Mouse (Mus musculus): Measurements from ENCODE around the gene Cped1.
A peak's percentile ranks its signal among the peaks of the same experiment; 100 is the strongest.

Cped1 gene

DNA sequence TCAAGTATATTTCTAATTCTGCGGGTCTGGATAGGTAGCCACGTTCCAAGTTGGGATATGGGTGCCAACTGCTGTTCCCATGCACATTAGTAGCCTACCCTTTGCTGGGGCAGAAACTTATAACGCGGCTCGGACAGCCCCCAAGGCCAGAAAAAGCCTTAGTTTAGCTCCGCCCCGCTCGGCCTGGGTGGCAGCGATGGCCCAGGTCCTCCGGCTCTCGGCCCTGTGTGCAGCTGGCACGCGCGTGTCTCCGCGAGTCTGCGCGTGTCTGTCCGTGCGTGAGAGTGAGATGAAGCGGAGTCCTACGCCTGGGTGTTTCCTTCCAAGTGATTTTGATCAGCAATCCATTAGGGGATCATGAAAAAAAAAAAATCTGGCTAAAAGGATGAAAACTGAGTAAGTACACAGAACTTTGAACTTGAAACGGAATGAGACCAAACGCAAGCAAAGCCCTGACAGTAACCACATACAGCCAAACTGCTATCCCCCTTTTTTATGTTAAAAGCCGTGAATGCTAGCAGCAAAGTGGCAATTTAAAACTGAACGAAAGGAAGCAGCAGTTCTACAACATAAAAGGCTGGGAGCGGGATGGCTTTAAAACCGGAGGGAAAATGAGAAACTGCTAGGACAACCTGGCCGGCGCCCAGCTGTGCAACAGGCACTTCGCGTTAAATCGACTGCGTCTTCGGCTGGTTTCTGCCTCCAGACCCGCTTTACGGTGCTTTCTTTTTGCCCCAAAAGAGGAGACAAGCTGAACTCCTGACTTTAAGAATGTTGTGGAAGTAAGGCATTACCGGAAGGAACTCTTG lies at the start of gene Cped1:
Gene Cped1, plus strand, starts transcription at position 185 of the 809 bp plus-strand sequence.
- ATAC-seq (ENCODE audit: insufficient number of reproducible peaks, low FRiP score, low TSS enrichment) = no peak

DNA sequence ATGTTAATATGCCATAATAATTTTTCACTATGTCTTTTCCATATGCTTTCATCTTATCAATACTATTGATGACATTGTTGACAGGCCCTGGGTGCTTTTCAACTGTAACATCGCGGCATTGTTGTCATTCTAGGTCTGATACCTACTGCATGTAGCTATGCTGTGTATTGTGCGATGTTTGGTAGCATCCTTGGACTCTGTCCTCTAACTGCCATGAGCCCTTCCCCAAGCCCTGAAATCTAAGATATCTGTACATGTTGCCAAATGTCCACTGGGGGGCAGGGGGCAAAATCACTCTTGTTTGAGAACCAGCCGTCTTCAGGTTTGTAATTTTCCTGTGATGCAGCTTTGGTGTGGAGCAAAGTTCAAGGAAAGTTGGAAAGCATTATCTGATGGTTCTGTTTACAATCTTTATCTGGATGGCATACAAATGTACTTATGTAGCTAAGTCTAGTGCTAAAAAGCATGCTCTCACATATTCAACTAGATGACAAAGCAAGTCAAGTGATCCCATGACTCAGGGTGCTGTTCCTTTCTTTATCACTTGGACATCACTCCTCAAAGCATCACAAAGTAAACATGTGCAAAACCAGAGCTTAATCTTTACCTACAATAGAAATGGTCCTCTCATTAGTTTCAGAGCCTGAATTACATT lies 47.6 kb upstream of the Cped1 start:
- ATAC-seq (ENCODE audit: insufficient number of reproducible peaks, low FRiP score, low TSS enrichment) = no peak

DNA sequence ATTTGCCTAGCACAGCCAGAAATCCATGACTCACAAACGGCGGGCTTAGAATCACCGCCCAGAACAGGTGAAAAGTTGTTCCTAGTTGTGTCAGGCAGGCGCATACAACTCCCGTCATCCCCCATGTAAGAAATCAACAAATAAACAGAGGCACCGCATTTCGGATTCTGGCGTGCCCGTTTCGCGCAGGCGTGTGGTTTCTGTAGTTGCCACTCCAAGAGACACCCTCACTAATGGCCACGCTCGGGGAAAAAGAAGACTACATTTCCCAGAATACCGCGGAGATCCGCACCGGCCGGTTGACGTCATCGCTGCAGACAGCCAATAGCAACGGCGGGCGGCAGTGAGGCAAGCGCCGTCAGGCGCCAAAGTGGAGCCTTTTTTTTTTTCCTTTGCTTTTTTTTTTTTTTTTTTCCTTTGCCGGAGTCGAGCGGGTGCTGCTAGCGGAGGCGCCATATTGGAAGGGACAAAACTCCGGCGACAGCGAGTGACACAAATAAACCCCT lies 36.4 kb upstream of the Cped1 start, which contains the start of gene Ing3:
Gene Ing3, plus strand, starts transcription at position 346 of the 506 bp plus-strand sequence.
- peak; percentile 97 for ATAC-seq (ENCODE audit: insufficient number of reproducible peaks, low FRiP score, low TSS enrichment)

DNA sequence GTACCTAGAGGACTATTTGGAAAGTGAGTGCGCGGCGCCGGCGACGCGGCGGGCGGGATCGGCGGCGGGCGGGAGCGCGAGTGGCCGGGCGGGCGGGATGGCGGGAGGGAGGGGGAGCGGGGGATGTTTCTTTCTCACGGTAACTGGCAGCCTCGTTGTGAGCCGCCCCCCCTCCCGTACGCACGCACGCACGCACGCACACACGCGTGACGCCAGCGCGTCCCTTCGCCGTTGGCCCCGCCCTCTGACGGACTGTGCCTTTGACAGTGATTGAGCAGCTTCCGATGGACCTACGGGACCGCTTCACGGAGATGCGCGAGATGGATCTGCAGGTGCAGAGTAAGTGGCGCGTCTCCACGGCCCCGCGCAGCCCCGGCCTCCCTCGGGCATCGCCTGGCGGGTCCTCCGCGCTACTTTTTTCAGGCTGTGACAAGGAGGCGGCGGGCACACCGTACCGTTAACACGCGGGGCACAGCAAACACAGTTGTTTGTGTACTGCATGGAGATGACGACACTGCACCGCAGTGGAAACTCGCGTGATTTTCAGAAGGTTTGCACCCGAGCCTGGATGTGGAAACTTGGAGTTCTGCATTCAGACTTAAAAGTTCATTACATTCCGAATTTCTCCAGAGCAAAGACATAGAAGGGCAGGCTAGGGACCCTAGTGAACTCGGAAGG lies 35.8 kb upstream of the Cped1 start:
- peak; percentile 84 for ATAC-seq (ENCODE audit: insufficient number of reproducible peaks, low FRiP score, low TSS enrichment)

DNA sequence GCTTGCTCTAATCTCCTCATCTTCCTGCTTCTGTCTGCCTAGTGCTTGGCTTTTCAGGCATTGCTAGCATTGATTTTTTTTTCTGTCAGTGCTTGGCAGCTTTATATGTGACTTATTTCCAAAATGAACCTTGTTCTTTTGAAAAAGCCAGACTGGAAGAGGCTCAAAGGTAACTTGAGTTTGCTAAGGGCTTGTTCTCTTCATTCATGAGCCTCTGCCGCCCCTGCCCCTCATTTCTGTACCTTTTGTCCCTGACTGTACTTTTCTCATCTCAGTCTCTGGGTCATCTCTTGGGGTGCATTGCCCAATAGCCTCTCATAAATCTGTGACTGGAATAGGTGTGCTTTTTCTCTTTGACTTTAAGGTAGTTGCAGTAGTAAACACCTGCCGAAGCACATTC lies 35.0 kb upstream of the Cped1 start:
- ATAC-seq (ENCODE audit: insufficient number of reproducible peaks, low FRiP score, low TSS enrichment) = no peak

DNA sequence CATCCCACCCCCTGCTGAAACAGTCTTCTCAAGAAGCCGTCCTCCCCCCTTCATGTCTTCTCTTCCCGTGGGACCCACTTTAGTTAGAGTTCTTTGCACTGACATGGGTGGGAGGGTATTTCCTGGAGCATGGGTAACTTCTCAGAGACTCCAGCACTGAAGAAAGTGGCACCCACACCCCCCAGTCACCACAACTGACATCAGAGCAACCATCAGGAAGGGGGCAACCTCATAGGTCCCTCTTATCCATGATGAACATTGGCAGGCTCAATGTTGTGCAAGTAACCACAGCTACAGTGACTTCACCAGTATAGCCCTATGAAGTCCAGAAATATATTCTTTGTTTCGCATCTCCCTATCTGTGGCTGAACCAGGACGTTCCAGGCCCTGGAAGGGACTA lies 30.2 kb upstream of the Cped1 start:
- ATAC-seq (ENCODE audit: insufficient number of reproducible peaks, low FRiP score, low TSS enrichment) = no peak

DNA sequence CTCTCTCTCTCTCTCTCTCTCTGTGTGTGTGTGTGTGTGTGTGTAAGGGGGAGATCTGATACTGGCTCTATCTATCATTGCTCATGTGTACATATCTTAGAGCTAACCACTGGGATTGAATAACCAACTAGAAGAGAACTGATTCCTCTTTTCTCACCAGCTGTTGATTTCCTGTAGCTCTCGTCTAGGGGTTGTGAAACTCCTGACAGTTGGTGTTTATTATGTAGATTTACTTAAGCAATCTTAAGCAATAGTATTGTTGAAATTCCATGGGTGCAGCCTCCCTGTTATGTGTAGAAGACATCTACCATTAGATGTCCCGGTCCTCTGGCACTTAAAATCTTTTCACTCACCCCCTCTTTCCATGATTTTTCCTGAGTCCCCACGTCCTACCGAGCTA lies 26.8 kb upstream of the Cped1 start:
- ATAC-seq (ENCODE audit: insufficient number of reproducible peaks, low FRiP score, low TSS enrichment) = no peak

DNA sequence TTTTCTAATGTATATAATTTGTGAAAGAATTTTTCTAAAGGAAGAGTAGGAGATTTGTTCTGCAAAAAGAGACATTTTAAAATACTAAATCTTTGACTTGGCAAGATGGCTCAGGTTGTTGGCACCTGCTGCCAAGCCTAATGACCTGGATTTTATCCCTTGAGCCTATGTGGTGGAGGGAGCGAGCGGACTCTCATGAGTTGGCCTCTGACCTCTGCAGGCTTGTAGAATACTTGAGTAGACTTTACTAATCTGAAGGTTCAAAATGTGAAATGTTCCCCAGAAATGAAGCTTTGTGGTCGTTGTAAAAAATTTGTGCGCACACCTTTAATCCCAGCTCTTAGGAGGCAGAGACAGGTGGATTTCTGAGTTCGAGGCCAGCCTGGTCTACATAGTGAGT lies 25.8 kb upstream of the Cped1 start:
- no peak for ATAC-seq (ENCODE audit: insufficient number of reproducible peaks, low FRiP score, low TSS enrichment)

DNA sequence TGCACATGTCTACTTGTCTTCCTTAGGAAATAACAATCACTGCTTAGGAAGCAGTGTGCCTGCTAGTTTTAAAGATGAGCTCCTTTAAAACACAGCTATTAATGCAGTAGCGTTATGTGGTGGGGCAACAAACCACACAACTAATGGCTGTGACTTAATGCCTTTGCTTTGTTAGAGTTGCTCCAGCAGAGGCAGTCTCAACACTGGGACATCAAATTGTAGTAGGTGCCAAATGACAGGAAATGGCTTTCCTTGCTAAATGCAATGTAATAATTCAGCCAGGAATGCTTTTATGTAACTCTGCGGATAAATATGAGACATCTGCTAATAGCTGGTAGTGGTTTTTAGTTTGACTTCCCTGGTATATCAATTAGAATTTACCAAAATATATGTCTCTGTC lies 8.2 kb upstream of the Cped1 start:
- ATAC-seq (ENCODE audit: insufficient number of reproducible peaks, low FRiP score, low TSS enrichment) = no peak

DNA sequence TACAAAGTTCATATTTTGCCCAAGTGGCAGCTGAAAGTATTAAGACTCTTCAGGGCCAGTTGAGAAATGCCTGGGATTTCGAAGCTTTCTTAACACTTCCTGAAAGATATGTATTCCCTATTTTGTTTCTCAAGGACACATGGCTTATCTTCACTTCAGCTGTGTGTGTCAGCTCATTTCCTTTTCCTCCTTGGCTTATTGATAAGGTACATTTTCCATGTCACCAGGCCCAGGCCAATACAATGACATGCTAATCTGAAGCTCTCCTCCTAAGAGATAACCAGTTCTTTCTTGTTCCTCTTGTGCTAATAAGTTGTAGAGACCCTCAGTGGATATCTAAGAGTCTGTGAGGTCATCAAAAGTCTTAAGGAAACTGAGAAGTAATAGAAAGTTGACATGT lies 4.6 kb upstream of the Cped1 start:
- ATAC-seq (ENCODE audit: insufficient number of reproducible peaks, low FRiP score, low TSS enrichment) = no peak

DNA sequence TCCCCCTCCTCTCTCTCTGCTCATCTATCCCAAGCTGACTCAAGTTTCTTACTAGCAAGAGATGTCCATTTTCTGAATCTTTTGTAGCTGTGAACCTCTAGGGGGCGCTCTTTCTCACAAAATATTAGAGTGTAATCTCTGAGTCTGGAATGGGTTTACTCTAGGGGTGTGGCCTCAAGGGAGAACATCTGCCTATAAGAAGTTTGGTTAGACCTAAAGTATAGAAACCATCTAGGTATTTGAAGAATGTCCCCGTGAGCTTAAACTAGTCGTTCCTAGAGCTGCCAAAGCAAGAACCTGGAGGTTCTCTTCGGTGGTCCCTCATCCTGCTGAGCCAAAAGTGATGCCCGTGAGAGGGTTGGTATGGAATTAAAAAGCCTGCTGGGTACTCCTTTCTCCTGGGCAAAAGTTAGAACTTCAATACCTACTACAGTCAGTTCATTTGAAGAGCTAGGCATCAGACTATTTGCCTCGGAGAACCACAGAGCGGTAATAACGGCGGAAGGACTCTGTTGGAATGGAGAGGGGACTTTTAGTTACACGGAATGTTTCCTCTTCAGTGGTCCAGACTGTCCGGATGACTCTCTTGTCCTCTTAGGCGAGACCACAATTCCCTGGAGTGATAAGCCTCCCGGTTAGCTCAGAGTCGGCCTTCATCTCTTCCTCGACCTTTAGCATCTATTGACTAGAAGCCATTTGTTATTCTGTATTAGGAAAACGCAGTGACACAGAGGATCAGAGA lies 555 bp upstream of the Cped1 start:
- ATAC-seq (ENCODE audit: insufficient number of reproducible peaks, low FRiP score, low TSS enrichment) = no peak

DNA sequence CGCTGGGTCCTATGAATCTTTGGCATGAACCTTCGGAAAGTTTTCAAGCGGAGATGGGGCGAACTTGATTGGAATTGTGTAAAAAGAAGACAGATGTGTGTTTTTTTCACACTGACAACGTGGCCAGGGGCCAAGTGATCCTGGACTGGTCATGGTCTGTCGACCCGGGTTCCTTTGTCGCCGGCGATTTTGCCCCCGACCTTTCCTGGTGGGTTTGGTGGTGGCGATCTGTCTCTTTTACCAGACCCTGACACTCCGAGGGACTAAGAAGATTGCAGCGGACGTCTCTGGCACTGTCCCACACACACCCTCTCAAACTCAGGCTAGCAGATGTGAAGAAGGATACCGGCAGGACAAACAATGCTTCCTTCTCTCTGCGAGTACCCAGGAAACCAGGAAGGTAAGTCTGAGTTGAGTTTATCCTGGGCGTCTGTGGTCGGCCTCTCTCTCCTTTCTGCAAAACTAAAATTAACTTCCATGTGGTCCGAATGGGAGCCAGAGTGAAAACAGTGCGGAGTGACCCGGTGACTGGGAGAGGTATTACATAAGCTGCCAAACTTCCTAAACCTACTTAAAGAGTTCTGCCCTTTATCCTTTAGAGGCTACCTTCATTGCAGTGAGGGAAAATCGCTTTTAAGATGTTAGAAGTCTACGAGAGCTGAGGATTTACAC lies 1.1 kb downstream of the Cped1 start:
- ATAC-seq (ENCODE audit: insufficient number of reproducible peaks, low FRiP score, low TSS enrichment) = no peak

DNA sequence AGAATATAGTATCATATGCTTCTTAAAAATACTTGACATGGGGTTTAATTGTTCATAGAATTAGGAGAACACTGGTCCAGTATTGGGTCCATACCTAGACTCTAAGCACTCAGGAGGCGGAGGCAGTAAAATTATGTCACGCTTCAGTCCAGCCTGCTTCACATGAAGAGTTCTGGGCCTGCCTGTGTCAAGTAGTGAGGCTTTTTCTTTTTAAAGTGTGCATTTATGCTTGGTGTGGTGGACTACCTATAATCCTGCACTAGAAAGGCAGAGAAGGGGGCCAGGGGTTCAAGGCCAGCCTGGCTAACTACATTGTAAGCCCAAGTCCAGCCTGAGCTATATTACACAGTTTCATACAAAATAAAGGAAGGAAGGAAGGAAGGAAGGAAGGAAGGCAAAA lies 1.8 kb downstream of the Cped1 start:
- ATAC-seq (ENCODE audit: insufficient number of reproducible peaks, low FRiP score, low TSS enrichment) = no peak

DNA sequence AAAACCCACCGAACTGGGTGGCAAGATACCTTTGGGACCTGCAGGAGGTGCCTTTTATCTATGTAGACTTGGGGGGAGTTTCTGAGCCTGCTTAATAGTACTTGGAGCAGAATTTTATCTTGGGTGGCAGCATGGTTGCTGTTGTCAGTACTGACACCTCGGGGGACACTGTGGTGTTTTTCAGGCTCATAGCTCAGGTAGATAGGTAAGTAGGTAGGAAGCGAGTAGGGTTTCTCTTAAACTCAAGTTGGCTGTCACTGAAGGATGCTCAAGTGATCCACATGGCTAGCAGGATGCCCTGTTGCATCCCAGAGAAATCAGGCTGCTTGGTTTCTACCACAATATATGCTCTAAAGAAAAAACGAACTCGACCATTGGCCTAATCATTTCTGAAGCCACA lies 2.6 kb downstream of the Cped1 start:
- ATAC-seq (ENCODE audit: insufficient number of reproducible peaks, low FRiP score, low TSS enrichment) = no peak

DNA sequence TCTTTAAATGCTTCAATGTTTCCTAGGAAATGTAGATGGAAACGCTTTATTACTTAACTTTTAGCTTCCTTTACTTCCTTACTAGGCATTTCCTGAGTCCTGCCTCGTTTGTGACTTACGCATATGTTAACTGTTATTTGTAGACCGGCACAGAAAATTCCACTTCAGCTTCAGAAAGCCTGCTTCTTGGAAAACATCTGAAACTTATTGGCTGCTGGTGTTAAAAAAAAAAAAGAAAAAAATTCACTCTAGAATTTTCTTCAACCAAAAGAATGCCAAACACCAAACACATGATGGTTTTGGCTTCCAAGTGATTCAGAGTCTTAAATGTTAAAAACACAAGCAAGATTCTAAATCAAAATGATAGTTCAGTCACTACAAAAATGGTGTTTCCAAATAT lies 3.4 kb downstream of the Cped1 start:
- no peak for ATAC-seq (ENCODE audit: insufficient number of reproducible peaks, low FRiP score, low TSS enrichment)

DNA sequence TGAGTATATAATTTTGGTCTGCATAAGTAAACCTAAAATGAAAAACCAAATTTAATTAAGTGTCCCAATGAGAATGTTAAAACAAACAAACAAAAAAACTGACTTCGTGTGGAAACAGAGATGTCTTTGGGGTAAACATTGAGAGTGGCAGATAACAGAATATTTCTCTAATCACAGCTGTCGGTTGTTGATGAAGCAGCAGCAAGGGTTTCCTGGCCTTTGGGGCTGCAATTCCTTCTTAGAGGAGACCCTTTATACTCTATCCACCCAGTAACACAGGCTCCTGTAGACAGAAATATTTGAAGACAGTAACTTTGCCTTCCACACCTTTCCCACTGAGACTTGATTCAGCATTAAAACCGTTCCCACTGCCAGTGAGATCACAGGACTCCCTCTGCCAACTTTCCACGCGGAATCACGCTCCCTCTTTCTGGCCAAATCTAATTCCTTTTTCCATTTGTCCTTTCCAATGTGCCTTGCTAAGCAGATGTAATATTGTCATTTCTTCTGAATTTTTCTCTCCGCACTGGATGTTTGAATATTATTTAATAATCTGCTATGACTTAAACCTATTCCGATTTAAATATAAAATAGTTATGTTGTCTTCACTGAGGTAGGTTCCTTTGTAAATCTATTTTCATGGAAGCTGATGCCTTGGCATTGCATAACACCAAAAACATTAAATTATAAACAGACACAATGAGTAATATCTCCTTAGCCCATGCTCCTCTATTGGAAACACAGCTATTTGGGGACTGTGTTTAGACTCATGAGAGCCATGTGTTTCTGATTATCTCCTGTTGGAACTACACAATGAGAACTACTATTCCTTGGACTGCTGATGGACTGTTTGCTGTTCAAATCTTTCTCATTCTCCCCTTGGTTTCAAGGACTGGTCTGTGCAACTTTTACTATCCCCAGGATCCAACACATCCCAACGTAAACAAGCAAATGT lies 4.7 kb downstream of the Cped1 start:
- ATAC-seq (ENCODE audit: insufficient number of reproducible peaks, low FRiP score, low TSS enrichment) = no peak

DNA sequence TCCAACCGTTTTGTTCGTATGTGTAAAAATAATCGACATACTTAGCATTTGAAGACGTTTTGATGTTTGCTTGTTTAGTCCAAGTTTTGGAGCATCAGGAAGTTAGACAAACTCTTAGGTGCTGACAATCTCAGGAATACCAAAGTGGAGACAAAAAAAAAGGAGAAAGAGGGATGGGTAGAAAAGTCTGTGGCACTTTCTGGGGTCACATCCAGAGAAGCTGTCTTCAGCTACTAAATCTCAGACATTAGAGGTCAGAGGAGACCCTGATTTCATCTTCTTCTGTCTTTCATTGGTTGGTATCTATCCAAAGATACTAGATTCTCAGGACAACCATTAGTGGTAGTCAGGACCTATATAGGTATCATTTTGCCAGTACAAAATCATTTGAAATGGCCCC lies 5.4 kb downstream of the Cped1 start:
- no peak for ATAC-seq (ENCODE audit: insufficient number of reproducible peaks, low FRiP score, low TSS enrichment)

DNA sequence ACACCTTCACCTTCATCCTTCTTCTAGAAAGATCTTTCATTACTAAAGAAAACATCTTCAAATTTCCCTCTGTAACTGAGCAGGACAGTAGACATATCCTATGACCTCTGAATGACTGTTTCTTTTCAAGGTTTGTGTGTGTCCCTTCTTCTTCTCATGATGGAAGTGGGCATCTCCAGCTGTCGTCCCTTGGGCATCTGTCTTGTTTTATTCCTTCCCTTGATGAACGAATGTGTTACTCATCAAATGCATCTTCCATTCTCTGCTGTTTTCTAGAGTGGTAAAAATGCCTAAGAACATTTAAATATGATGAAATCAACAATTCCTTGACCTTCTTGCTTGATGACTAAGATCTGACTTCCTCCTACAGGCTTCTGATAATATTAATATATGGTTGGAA lies 7.4 kb downstream of the Cped1 start:
- no peak for ATAC-seq (ENCODE audit: insufficient number of reproducible peaks, low FRiP score, low TSS enrichment)

DNA sequence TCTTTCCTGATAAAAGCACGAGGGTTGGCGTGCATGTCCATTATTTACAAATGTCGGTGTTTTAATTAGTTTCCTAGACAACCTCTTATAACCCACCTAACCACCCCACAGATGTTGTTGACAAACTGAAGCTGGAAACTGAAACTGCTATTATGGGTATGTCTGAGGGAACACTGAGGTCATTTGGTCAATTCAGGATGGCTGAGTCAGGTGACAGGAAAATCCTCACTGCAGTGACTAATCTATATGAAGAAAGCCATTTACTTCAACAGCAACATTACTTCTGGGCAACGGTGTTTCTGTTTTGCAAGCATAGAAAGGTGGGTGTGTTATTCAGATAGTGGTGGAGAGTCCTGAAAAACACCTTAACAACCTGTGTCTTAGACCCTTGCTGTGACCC lies 12.4 kb downstream of the Cped1 start:
- ATAC-seq (ENCODE audit: insufficient number of reproducible peaks, low FRiP score, low TSS enrichment) = no peak

Data from cerebellum, adult (tissue).